Mouse (Mus musculus) midbrain, postnatal 0 days (tissue): ENCODE data around the gene Parp11. TPM values are rescaled to one million over a fixed set of nuclear protein-coding genes. Genes with fewer than 3 reads are reported as not detected.
A peak's percentile ranks its signal among the peaks of the same experiment; 100 is the strongest.

ENCODE experiments used
- ATAC-seq: fragments of 200-750 bp; cut with Nextera tagmentation; 2 replicates; pipeline ENCODE4 v1.8.0; 2017; ENCODE audit warnings: moderate number of reproducible peaks, mild to moderate bottlenecking, moderate TSS enrichment, moderate library complexity; ENCODE audit not compliant: low FRiP score
- DNase-seq: peaks from one replicate; pipeline ENCODE4 v3.0.0-alpha.2; 2015; ENCODE audit warnings: low spot score
- H3K27ac ChIP-seq: fragments of 300-500 bp; sonication (generic); 2 replicates; pipeline ENCODE4 v1.5.1; 2014; ENCODE audit warnings: low read depth, mild to moderate bottlenecking, low read length, mixed read lengths
- H3K27me3 ChIP-seq: fragments of 300-500 bp; sonication (generic); 2 replicates; pipeline ENCODE4 v1.6.1; 2014; ENCODE audit warnings: low read length, control low read depth, mixed read lengths; ENCODE audit not compliant: insufficient read depth
- H3K36me3 ChIP-seq: fragments of 300-500 bp; sonication (generic); 2 replicates; pipeline ENCODE4 v1.6.1; 2014; ENCODE audit warnings: low read length, control low read depth, mixed read lengths; ENCODE audit not compliant: insufficient read depth
- H3K4me1 ChIP-seq: fragments of 300-500 bp; sonication (generic); 2 replicates; pipeline ENCODE4 v1.6.1; 2014; ENCODE audit warnings: mild to moderate bottlenecking, control low read depth, antibody characterized with exemption, low read length, mixed read lengths; ENCODE audit not compliant: insufficient read depth
- H3K4me2 ChIP-seq: fragments of 300-500 bp; sonication (generic); 2 replicates; pipeline ENCODE4 v1.6.1; 2014; ENCODE audit warnings: low read depth, mild to moderate bottlenecking, low read length, mixed read lengths; ENCODE audit not compliant: poor library complexity, severe bottlenecking
- H3K4me3 ChIP-seq: fragments of 300-500 bp; sonication (generic); 2 replicates; pipeline ENCODE4 v1.5.1; 2014; ENCODE audit warnings: low read depth, mild to moderate bottlenecking, low read length, moderate library complexity
- H3K9ac ChIP-seq: fragments of 300-500 bp; sonication (generic); replicated peaks from 2 replicates; pipeline ENCODE4 v1.6.1; 2014; ENCODE audit warnings: mild to moderate bottlenecking, low read length, moderate library complexity, mixed read lengths; ENCODE audit not compliant: poor library complexity, severe bottlenecking
- H3K9me3 ChIP-seq: fragments of 300-500 bp; sonication (generic); 2 replicates; pipeline ENCODE4 v1.6.1; 2016; ENCODE audit warnings: low read length, control low read depth
- CTCF ChIP-seq: IDR thresholded peaks from 2 replicates; pipeline ENCODE4 v1.5.1; 2016; ENCODE audit warnings: antibody characterized with exemption, mild to moderate bottlenecking
- whole genome bisulfite sequencing: fragments of 180-500 bp; shearing (Covaris S2); extraction: QIAGEN DNeasy Blood & Tissue Kit; methylation state at CpG from one replicate; pipeline ENCODE4 v1.1.7; 2014; 5-methylcytosine and 5-hydroxymethylcytosine counted together
- polyA plus RNA-seq: library from polyadenylated mRNA; unstranded; fragments of >200 nt; fragmentation: Nextera tagmentation; extraction: Ambion mirVana; gene quantifications from 2 replicates; pipeline ENCODE4 v1.2.1, GENCODE M21; 2015
- total RNA-seq: library from RNA; depleted of rRNA; stranded (reverse); fragments of >200 nt; gene quantifications from 2 replicates; pipeline ENCODE4 v1.2.3, GENCODE M21; 2014

Gene Parp11
- total and polyA plus RNA-seq, 2 experiments from 2014 or later, result 57.2 to 73.2 TPM

DNA sequence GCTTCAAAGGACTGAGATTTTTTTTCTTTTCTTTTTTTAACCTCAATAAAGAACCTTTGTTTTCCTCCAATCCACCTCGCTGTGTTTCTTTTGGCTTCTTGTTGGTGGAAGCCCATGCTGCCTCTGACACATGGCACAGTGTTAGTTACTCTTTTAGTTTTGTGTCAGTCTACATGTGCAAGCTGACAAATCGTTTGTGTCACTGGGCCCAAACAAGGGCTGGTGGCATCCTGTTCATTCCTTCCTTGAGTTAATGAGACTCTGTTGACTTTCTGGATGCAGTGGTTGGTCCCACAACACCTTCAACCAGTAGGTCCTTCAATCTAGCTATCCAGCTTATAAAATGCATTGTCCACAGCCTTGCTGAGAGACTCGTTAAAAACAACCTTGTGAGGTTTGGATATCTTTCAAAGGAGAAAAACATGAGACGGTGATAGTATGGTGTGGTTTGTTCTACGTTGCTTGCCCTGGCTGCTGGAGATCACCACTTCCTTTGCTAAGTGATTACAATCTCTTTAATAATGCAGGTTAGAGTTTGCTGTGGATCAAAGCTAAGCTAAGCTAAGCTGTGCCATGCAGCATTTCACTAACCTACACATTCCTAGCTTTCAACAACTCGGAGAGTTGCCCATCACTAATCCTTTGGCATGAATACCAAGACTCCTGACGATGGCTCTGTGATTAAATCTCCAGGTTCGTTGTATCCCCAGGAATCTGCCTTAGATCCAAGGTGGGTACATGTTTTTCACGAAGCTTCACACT is 12.6 kb upstream of the Parp11 start:
- Histone ChIP-seq H3K4me1 (0 out of 2 replicates have a peak, but pooled peaks cover 2% of the 10 kb centered on the region), H3K27ac (no peak overlapping the region), H3K4me3 (no peak overlapping the region), H3K36me3 (no peaks in the 10 kb centered on the region), H3K27me3 (no peaks in the 10 kb centered on the region), H3K4me2 (no peak overlapping the region), H3K9me3 (no peaks in the 10 kb centered on the region), H3K9ac (no peak overlapping the region)
- DNase-seq (no peak), ATAC-seq (no peak)
- 77% methylated on average over 9 of the region's 9 CpGs for WGBS
- TF ChIP-seq CTCF, result no peak

DNA sequence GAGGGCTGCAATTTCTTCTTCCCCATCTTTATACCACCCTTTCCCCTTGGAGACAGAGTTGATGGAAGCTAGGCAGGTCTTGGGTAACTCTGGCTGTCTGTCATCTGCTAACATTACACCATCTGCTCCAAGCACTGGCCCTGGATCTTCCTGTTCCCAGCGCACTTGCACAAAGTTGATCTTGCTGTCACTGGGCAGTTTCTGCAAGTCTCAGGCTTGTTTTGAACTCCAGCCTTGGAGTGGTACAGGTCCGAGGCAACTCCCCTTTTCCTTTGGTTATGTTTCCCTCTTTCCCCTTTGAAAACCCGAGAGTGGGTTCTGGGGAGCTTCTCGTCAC is 12.0 kb upstream of the Parp11 start:
- ATAC-seq, result no peak
- H3K4me2 ChIP-seq, result no peak overlapping the region
- DNase-seq, result no peak
- H3K4me3 ChIP-seq, result no peak overlapping the region
- no peaks in the 10 kb centered on the region for H3K27me3 ChIP-seq
- no peaks in the 10 kb centered on the region for H3K36me3 ChIP-seq
- WGBS, result 85% methylated on average over 4 of the region's 4 CpGs
- H3K27ac ChIP-seq, result no peak overlapping the region
- H3K4me1 ChIP-seq, result 0 out of 2 replicates have a peak, but pooled peaks cover 7% of the 10 kb centered on the region
- no peaks in the 10 kb centered on the region for H3K9me3 ChIP-seq
- TF ChIP-seq CTCF, result no peak
- no peak overlapping the region for H3K9ac ChIP-seq

DNA sequence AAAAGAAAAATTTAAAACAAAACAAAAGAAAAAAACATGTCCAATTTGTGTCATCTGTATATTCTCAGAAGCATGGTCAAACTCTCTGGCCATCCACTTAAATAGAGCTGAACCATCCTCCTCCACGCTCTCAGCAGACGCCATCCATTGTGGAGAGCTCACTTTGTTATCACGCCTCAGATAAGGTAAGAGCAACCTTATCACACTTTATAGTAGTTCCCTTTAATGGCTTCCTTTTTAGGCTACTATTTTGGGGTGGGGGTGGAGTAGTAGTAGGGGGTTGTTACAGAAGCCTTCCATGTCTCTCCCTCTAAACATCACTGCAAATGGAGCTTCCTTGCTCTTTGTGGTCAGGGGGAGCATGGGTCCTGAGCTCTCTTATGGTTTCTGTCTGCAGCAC is 7.6 kb upstream of the Parp11 start:
- 100% methylated on average over 3 of the region's 3 CpGs for WGBS
- no peaks in the 10 kb centered on the region for H3K36me3 ChIP-seq
- H3K27me3 ChIP-seq, result no peaks in the 10 kb centered on the region
- H3K4me2 ChIP-seq, result no peak overlapping the region
- H3K27ac ChIP-seq, result peak overlapping the region; percentile 81; the same call in 1 of the 2 replicates
- TF ChIP-seq CTCF, result no peak
- no peak overlapping the region for H3K4me3 ChIP-seq
- no peak overlapping the region for H3K9ac ChIP-seq
- no peak for DNase-seq
- 0 out of 2 replicates have a peak, but pooled peaks cover 10% of the 10 kb centered on the region for H3K4me1 ChIP-seq
- ATAC-seq, result no peak
- no peaks in the 10 kb centered on the region for H3K9me3 ChIP-seq

DNA sequence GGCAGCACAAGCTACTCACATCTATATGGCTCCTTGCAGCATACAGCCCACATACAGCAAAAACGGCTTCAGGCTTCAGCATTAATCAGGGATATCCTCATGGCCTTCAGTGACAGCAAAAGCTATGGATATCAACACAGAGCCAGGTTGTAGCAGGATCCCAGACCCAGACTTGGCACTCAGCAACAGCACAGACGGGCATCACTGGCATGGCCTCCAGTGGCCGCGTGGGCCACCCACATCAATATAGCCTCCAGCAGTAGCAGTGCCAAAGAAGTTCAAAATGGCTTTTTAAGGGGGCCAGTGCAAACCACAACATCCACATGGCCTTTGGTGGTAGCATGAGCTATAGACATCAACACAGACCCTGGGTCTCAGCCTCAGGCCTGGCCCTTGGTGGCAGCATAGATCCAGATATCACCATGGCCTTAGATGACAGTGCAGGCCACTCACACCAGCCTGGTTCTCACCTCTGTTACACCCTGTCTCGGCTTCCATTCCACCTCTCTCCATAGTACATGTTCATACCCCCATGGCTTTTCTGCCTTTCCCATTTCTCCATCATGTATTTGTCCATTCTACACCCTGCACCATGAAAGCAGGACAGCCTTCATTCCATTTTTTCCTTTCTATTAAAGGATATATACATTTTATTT is 7.0 kb upstream of the Parp11 start:
- H3K27ac ChIP-seq, result peak overlapping the region; percentile 81
- H3K4me1 ChIP-seq, result 0 out of 2 replicates have a peak, but pooled peaks cover 10% of the 10 kb centered on the region
- no peaks in the 10 kb centered on the region for H3K9me3 ChIP-seq
- DNase-seq (peak; percentile 44), ATAC-seq (peak; percentile 53)
- no peaks in the 10 kb centered on the region for H3K36me3 ChIP-seq
- no peak for TF ChIP-seq CTCF
- 76% methylated on average over 5 of the region's 5 CpGs for WGBS
- no peak overlapping the region for H3K9ac ChIP-seq
- H3K27me3 ChIP-seq, result no peaks in the 10 kb centered on the region
- H3K4me3 ChIP-seq, result no peak overlapping the region
- H3K4me2 ChIP-seq, result no peak overlapping the region

DNA sequence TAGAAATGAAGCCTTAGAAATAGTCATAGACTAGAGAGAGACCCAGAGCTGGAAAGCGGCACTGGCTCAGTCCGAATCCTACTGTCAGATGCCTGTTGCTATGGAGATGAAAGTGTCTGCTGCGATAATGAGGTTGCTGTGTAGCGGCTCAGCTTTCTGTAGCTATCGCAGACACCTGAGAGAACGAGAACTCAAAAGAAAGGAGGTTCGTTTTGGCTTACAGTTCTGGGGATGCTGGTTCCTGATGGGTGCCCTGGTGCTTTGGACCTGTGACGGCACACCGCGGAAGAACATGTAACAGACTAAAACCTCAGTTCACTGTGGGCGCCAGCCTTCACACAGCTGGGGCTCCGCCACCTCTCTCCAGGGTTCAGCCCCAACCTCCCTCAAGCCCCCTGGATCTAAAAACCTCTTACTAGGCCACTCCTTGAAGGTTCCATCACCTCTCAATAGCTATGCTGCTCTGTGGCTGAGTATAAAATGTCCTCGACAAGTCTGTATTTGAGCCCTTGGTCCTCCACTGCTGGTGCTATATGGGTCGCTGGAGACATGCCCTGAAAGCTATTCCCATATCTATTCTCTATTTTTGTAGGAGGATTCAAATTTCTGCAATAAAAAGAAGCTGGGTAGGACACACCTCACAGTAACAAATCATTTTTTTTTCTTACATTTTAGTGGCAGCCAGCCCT is 6.1 kb upstream of the Parp11 start:
- 0 out of 2 replicates have a peak overlapping the region, but pooled peaks have one; percentile 24 for H3K9ac ChIP-seq
- H3K4me2 ChIP-seq, result peak overlapping the region; percentile 38
- WGBS, result 19% methylated on average over 14 of the region's 14 CpGs
- H3K27me3 ChIP-seq, result no peaks in the 10 kb centered on the region
- peak; percentile 89 for DNase-seq
- no peak for TF ChIP-seq CTCF
- ATAC-seq, result peak; percentile 94
- no peaks in the 10 kb centered on the region for H3K36me3 ChIP-seq
- 0 out of 2 replicates have a peak, but pooled peaks cover 10% of the 10 kb centered on the region for H3K4me1 ChIP-seq
- peak overlapping the region; percentile 9; the same call in 1 of the 2 replicates for H3K4me3 ChIP-seq
- no peaks in the 10 kb centered on the region for H3K9me3 ChIP-seq
- peak overlapping the region; percentile 81 for H3K27ac ChIP-seq

DNA sequence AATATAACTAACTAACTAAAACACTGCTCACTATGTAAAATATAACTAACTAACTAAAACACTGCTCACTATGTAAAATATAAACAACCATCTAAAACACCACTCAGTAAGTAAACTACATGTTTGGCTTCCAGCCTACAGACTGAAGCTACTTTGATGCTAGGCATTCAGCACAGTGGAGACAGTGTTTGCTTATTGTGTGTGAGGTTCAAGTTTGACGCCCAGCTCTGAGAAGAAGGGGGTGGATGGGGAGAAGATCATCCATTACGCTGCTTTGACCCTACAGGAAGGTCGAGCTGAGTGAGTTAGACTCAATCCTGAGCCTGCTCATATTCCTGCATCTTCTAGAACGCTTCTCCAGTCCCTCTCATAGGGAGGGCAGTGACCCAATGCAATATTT is 4.1 kb upstream of the Parp11 start:
- no peaks in the 10 kb centered on the region for H3K27me3 ChIP-seq
- no peak overlapping the region for H3K9ac ChIP-seq
- no peak for TF ChIP-seq CTCF
- H3K4me2 ChIP-seq, result no peak overlapping the region
- no peak overlapping the region for H3K4me3 ChIP-seq
- ATAC-seq (no peak), DNase-seq (peak; percentile 21)
- WGBS, result 54% methylated on average over 4 of the region's 4 CpGs
- H3K9me3 ChIP-seq, result no peaks in the 10 kb centered on the region
- no peaks in the 10 kb centered on the region for H3K36me3 ChIP-seq
- 0 out of 2 replicates have a peak, but pooled peaks cover 10% of the 10 kb centered on the region for H3K4me1 ChIP-seq
- H3K27ac ChIP-seq, result no peak overlapping the region
